Mouse (Mus musculus): Measurements from ENCODE around the gene Traf3ip1. TPM values are rescaled to one million over a fixed set of nuclear protein-coding genes. Genes with fewer than 3 reads are reported as not detected.

Traf3ip1 gene
- total RNA-seq, 2 experiments from 2014 or later = 15.8 to 16.5 TPM

DNA sequence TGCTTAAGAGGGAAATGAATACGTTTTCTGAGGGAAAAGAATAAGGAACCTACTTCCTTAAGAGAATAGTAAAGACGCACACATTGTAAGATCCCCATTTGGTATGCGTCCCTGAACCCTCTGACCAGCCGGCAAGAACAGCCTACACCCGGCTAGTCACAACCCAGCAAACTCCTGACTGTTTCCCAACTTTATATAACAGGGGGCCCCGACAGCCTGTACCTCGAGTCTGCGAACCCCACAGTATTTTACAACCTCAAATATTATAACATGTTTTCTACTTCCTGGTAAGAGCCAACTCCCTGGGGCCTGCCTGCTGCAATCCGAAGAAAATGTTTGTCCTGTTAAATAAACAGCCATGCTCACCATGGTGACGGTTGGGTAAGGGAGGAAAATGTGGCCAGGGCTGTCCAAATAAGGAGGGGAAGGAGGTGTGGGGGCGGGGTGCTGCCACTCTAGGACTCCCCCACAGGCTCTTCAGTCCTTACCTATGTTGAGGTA lies 38.1 kb upstream of the Traf3ip1 start:
- H3K27ac ChIP-seq = peak overlapping the region; percentile 30
- no peak for TF ChIP-seq CTCF (IDR thresholded peaks at IDR 0.05)
- peak overlapping the region; percentile 96 for H3K4me3 ChIP-seq
- DNase-seq (ENCODE audit: extremely low spot score in 1 of 2, low spot score in 2 of 2) = peak in 1 of 2 experiments; percentile 36
- intact Hi-C loops (cut with DNase I) = loop anchor here (10.0 kb wide), 1 partner anchor 252 kb away; no protein-coding TSS in a partner anchor

DNA sequence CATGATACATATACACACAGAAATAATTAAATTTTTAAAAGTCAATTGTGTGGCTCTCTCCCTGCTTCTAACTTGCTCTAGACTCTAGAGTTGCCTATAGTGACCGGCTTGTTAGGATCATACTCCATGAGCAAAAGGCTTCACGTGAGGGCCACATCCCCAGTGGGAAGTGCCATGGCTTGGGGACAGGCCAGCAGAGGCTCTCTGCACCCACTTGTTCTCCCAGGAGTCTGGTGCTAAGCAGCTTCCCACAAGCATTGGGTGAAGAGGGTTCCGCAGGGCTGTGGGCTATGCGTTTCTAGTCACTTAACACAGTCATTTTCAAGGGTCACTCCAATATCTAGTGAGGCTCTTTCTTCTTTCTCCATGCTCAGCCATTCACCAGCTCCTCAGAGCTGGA lies 37.3 kb upstream of the Traf3ip1 start:
- Histone ChIP-seq H3K27ac (peak overlapping the region; percentile 60), H3K4me3 (peak overlapping the region; percentile 96)
- no peak for TF ChIP-seq CTCF (IDR thresholded peaks at IDR 0.05)
- DNase-seq (ENCODE audit: extremely low spot score in 1 of 2, low spot score in 2 of 2) = no peak
- intact Hi-C loops (cut with DNase I) = loop anchor here (10.0 kb wide), 1 partner anchor 252 kb away; no protein-coding TSS in a partner anchor

DNA sequence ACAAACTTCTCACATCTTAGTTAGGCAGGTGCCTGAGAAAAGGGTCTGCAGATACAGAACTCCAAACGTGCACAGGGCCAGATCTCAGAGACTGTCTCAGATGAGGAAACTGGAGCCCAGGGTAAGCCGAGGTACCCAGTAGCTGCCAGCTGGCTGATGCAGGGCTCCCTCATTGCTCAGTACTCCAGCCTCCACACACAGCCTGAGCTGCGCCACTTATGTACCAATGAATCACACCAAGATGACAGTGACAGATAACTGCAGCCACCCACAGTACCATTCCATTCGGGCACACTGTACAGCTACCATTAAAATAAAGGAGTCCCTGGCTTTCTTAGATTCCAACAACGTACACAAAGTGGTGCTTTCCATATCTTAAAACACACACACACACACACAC lies 36.7 kb upstream of the Traf3ip1 start:
- Histone ChIP-seq H3K4me3 (peak overlapping the region; percentile 96), H3K27ac (peak overlapping the region; percentile 96)
- intact Hi-C loops (cut with DNase I) = loop anchor here (10.0 kb wide), 1 partner anchor 253 kb away; no protein-coding TSS in a partner anchor
- peak; percentile 66 to 71 for DNase-seq (ENCODE audit: extremely low spot score in 1 of 2, low spot score in 2 of 2)
- no peak for TF ChIP-seq CTCF (IDR thresholded peaks at IDR 0.05)

DNA sequence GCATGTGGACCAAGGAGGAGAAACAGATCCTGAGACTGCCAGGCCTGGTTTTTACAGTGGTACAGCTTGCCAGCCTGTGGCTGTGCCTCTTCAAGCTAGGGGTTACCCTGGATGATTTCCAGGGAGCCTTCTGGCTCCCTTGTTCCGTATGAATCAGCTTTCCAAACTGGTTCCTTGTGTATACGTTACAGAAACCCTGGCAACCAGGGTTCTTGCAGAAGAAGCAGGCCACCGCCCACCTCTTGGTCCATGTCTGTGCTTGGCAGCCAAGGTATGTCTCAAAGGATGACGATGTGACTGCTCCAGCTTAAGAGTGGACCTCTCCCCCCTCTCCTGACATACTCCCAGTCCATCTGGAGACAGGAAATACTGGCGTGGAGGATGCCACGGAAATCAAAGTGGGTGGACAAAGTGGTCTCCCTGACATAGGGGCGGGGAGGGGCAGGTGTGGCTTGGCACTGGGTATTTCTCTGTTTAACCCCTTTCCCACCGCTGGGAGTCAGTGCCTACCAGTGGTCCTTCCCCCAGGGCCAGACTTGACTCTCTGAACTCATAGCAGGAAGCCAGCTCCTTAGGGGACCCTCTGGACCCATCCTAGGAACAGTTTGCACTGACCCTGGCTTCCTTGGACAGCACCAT lies 36.1 kb upstream of the Traf3ip1 start:
- peak overlapping the region; percentile 96 for H3K4me3 ChIP-seq
- intact Hi-C loops (cut with DNase I) = loop anchor here (10.0 kb wide), 1 partner anchor 254 kb away; no protein-coding TSS in a partner anchor
- peak; percentile 59 to 70 for DNase-seq (ENCODE audit: extremely low spot score in 1 of 2, low spot score in 2 of 2)
- peak overlapping the region; percentile 96 for H3K27ac ChIP-seq
- no peak for TF ChIP-seq CTCF (IDR thresholded peaks at IDR 0.05)

DNA sequence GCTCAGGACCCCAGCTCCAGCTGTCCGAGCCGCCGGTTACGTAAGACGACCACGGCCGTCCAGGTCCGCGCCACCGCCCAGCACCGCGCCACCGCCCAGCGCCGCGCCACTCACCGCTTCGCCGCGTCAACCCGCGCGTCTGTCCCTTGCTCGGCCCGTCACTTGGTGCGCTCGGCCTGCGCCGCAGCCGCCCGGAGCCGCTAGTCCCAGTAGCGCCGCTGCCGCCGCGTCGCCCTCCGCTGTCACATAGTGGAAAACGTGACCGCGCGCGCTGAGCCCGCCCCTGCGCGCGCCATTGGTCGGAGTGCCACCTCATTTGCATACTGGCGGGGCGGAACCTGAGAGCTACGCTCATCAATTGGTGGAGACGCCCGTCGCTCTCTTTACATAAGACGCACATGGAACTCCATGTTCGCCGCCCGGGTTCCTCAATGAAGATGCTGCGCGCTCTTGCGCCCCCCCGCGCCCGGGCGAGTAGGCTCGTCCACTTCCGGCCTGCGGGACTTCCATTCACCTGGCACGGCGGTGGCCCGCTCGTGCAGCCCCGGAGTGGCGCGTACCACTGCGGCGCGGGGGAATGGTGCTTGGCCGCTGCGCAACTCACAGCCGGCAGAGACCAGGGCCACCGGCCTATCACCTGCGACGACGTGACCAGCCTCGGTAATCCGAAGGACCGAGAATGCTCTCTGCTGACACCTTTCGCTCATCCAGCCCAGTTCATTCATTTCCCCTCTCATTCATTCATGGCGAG lies 35.2 kb upstream of the Traf3ip1 start, which contains the start of gene Per2:
Gene Per2, minus strand, starts transcription at position 266 of the 751 bp plus-strand sequence.
- peak within 1 kb of the TSS; percentile 96 for H3K27ac ChIP-seq
- TF ChIP-seq CTCF (IDR thresholded peaks at IDR 0.05) = peak; percentile 39
- H3K4me3 ChIP-seq = peak within 1 kb of the TSS; percentile 96
- intact Hi-C loops (cut with DNase I) = loop anchor here (1.0 to 10.0 kb wide), 3 partner anchors 31 to 254 kb away; partner anchors contain the start of gene Ilkap
- peak; percentile 99 for DNase-seq (ENCODE audit: extremely low spot score in 1 of 2, low spot score in 2 of 2)

DNA sequence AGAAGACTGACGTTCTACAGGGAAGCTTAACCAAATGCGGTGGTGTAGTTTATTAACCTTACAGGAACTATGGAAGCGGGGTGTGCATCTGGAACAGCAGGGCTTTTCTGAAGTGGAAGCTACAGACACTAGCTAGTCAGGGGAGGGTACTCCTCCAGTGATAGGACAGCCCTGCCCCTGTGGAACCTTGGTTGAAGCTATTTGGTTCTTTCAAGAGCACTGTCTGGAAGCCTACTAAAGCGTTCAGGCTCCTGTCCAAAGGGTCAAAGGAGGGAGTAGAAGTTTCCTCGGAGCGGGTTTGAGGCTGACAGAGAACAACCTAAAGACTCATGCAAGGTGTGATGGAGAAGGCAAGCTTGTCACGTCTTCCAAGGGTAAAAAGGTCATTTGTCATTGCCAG lies 34.4 kb upstream of the Traf3ip1 start:
- peak overlapping the region; percentile 96 for H3K4me3 ChIP-seq
- TF ChIP-seq CTCF (IDR thresholded peaks at IDR 0.05) = no peak
- DNase-seq (ENCODE audit: extremely low spot score in 1 of 2, low spot score in 2 of 2) = no peak
- intact Hi-C loops (cut with DNase I) = no loop called here
- H3K27ac ChIP-seq = peak overlapping the region; percentile 50

DNA sequence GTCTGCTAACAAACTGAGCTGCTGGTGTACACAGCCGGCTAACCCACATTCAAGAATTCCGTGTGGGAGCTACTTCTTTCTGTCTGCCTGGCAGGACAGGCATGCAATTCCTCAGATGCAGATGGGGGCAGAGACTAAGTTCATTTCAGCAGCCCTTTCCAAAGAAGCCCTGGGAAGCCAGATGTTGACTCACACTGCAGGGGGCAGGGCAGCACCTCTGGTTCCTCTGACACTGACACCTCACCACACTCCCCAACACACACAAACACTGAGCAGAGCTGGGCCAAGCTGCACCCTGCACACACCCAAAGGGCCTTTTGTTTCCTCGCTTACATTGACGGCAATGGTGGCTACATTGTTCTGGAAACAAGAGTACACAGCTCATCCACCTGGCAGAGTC lies 33.9 kb upstream of the Traf3ip1 start:
- no peak for DNase-seq (ENCODE audit: extremely low spot score in 1 of 2, low spot score in 2 of 2)
- intact Hi-C loops (cut with DNase I) = no loop called here
- no peak overlapping the region for H3K27ac ChIP-seq
- TF ChIP-seq CTCF (IDR thresholded peaks at IDR 0.05) = no peak; the same call in 1 of the 2 replicates
- no peak overlapping the region for H3K4me3 ChIP-seq

DNA sequence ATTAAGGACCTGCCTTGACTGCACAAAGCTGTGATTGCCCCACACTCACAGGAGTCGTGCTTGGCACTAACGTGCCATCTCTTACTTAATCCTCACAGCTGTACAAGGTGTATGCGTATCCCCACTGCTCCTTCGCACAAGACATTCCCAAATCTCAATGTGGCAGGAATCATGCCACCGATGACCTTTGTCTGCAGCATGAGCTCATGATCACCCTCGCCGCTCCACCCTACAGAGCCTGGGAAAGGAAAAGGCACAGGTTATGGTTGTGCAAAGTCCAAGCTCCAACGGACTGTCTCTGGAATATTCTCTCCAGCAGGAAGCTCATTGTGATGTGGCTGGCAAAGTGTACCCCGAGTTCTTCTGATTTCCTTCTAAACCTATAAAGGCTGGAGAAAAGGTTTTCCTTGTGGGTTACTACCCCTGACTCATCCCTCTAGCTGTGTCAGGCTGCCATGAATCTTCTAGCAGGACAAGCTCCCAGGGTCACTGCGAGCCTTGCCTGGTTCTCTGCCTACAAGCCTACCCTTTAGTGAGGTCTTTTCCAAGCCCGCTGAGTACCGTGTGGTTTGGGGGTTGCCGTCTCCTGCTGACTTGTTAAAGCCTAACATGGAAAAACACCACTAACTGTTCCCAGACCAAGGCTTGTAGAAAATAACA lies 31.0 kb upstream of the Traf3ip1 start:
- Histone ChIP-seq H3K27ac (no peak overlapping the region), H3K4me3 (no peak overlapping the region)
- intact Hi-C loops (cut with DNase I) = no loop called here
- no peak for DNase-seq (ENCODE audit: extremely low spot score in 1 of 2, low spot score in 2 of 2)
- no peak for TF ChIP-seq CTCF (IDR thresholded peaks at IDR 0.05)

DNA sequence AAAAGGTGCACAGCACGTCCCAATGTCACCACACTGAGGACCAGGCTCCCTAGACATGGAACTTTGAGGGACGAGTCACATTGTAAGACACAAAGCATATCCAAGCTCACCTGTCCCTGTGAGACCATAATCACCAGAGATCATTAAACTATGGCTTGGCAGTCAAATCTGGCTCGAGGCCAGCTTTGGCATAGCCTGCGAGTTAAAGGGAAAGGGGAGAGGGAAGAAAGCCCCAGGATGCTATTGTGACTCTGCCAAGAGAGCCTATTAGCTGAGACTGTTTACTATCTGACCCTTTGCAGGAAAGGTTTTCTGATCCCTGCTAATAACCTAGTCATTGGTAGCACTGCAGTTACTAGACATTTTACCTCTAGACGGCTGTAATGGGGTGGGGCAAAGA lies 30.0 kb upstream of the Traf3ip1 start:
- Histone ChIP-seq H3K27ac (no peak overlapping the region), H3K4me3 (no peak overlapping the region)
- no peak for TF ChIP-seq CTCF (IDR thresholded peaks at IDR 0.05)
- intact Hi-C loops (cut with DNase I) = no loop called here
- no peak for DNase-seq (ENCODE audit: extremely low spot score in 1 of 2, low spot score in 2 of 2)

DNA sequence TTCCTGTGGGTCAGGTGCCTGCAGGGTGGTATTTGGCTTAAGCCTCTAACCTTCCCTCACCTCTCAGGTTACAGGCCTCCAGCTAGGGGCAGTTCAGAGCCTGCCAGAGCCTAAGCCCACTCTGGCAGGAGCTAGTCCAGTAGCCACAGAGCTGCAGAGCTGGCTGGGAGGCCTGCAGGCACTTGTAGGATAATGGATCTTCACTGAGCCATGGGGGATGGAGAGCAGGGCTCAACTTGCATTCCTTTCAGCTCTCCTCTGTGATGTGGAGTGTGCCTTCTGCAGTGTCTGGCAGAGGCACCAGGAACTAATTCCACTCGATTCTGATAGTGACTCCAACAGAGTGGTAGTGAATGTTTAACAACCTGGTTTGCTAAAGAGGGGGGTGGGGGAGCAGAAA lies 29.2 kb upstream of the Traf3ip1 start:
- no peak for TF ChIP-seq CTCF (IDR thresholded peaks at IDR 0.05)
- no peak for DNase-seq (ENCODE audit: extremely low spot score in 1 of 2, low spot score in 2 of 2)
- Histone ChIP-seq H3K27ac (no peak overlapping the region), H3K4me3 (no peak overlapping the region)
- intact Hi-C loops (cut with DNase I) = no loop called here

DNA sequence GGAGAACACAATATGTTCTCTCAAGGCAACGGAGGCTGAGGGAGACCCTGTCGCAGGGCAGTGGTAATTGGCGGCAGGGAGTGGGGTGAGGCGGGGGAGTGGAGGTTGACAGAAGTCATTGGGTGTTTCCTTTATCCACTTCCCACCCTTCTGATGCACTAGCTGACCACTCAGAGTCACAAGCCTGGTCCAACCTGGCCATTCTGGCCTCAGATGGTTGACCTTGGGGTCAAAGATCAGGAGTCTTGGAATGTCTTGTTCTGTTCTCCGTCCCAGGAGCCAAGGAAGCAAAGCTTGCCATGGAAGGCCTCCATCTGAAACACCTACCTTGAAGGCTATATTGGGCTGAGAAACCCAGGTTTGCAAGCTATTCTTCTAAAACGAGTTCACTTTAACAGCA lies 28.3 kb upstream of the Traf3ip1 start:
- TF ChIP-seq CTCF (IDR thresholded peaks at IDR 0.05) = no peak
- Histone ChIP-seq H3K4me3 (no peak overlapping the region), H3K27ac (no peak overlapping the region)
- intact Hi-C loops (cut with DNase I) = no loop called here
- DNase-seq (ENCODE audit: extremely low spot score in 1 of 2, low spot score in 2 of 2) = no peak

Measured in left cerebral cortex, adult 2 months (tissue).